Mouse (Mus musculus) forebrain, postnatal 0 days (tissue): ENCODE measurements around the gene Stn1. TPM values are rescaled to one million over a fixed set of nuclear protein-coding genes. Genes with fewer than 3 reads are reported as not detected.
A peak's percentile ranks its signal among the peaks of the same experiment; 100 is the strongest.

ENCODE experiments used
- ATAC-seq: fragments of 200-750 bp; cut with Nextera tagmentation; 2 replicates; pipeline ENCODE4 v1.8.0; 2017; ENCODE audit warnings: mild to moderate bottlenecking, moderate library complexity
- DNase-seq: peaks from one replicate; pipeline ENCODE4 v3.0.0-alpha.2; 2015
- H3K27ac ChIP-seq: fragments of 300-500 bp; sonication (generic); 2 replicates; pipeline ENCODE4 v1.5.1; 2014; ENCODE audit warnings: low read depth, mild to moderate bottlenecking, antibody characterized with exemption, low read length, moderate library complexity, mixed read lengths
- H3K27me3 ChIP-seq: fragments of 300-500 bp; sonication (generic); 2 replicates; pipeline ENCODE4 v1.6.1; 2014; ENCODE audit warnings: mild to moderate bottlenecking, low read length, mixed read lengths; ENCODE audit not compliant: insufficient read depth
- H3K36me3 ChIP-seq: fragments of 300-500 bp; sonication (generic); 2 replicates; pipeline ENCODE4 v1.6.1; 2014; ENCODE audit warnings: mild to moderate bottlenecking, moderate library complexity; ENCODE audit not compliant: insufficient read depth
- H3K4me1 ChIP-seq: fragments of 300-500 bp; sonication (generic); 2 replicates; pipeline ENCODE4 v1.6.1; 2014; ENCODE audit warnings: antibody characterized with exemption; ENCODE audit not compliant: insufficient read depth
- H3K4me2 ChIP-seq: fragments of 300-500 bp; sonication (generic); 2 replicates; pipeline ENCODE4 v1.6.1; 2014; ENCODE audit warnings: low read depth, mild to moderate bottlenecking, moderate library complexity
- H3K4me3 ChIP-seq: fragments of 300-500 bp; sonication (generic); 2 replicates; pipeline ENCODE4 v1.5.1; 2014; ENCODE audit warnings: low read depth, low read length, mixed read lengths
- H3K9ac ChIP-seq: fragments of 300-500 bp; sonication (generic); 2 replicates; pipeline ENCODE4 v1.6.1; 2014; ENCODE audit warnings: mild to moderate bottlenecking
- H3K9me3 ChIP-seq: fragments of 300-500 bp; sonication (generic); 2 replicates; pipeline ENCODE4 v1.6.1; 2016; ENCODE audit warnings: low read length
- CTCF ChIP-seq: sonication (generic); IDR thresholded peaks from 2 replicates; pipeline ENCODE4 v1.5.1; 2016; ENCODE audit warnings: antibody characterized with exemption, control low read depth, low read depth
- WGBS: fragments of 180-500 bp; shearing (Covaris S2); extraction: QIAGEN DNeasy Blood & Tissue Kit; methylation state at CpG from one replicate; pipeline ENCODE4 v1.1.7; 2014; 5-methylcytosine and 5-hydroxymethylcytosine counted together
- polyA plus RNA-seq: library from polyadenylated mRNA; unstranded; fragments of >200 nt; fragmentation: Nextera tagmentation; extraction: Ambion mirVana; gene quantifications from 2 replicates; pipeline ENCODE4 v1.2.1, GENCODE M21; 2015
- total RNA-seq: library from RNA; depleted of rRNA; stranded (reverse); fragments of >200 nt; gene quantifications from 2 replicates; pipeline ENCODE4 v1.2.3, GENCODE M21; 2014

Stn1 gene
- total and polyA plus RNA-seq, 2 experiments from 2014 or later = 19.6 to 20.9 TPM

GRCm38 (mm10) chr19:47502563-47502962 is 34.7 kb downstream of the Stn1 start:
- Histone ChIP-seq H3K9me3 (no peaks in the 10 kb centered on the region), H3K4me2 (no peak overlapping the region), H3K4me1 (no peaks in the 10 kb centered on the region), H3K36me3 (no peaks in the 10 kb centered on the region), H3K27ac (no peak overlapping the region), H3K27me3 (no peaks in the 10 kb centered on the region), H3K4me3 (no peak overlapping the region), H3K9ac (no peak overlapping the region)
- no peak for DNase-seq
- 79% methylated on average over 8 of the region's 8 CpGs for WGBS
- TF ChIP-seq CTCF = peak; percentile 68
- ATAC-seq = no peak

DNA sequence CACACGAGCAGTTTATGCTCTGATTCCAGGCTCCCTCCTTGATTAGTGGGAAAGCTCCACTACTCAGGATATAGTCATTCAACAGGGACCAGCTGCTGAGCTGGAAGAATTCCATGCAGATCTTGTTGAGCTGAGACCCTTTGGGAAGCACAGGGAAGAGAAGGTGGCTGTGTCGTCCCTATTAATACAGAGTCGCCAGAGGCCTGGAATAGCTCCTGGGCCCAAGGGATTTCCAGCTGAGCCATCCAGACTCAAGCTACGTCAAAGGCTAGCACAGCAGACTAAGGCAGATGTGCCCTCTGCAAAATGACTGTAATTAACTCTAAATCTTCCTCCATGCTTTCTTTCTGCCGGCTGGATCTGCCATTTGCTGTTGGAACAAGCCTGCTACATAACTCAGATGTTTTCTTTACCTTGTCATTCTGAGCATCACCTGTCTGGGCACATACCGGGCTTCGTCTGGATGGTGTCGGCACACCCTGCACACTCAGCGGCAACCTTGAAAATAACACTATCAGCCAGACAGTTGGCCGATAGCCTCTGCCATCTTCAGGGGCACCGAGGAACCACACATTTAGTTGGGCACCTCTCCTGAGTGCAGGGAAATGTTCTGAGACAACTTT is 36.8 kb downstream of the Stn1 start:
- Histone ChIP-seq H3K4me1 (no peaks in the 10 kb centered on the region), H3K27ac (no peak overlapping the region), H3K27me3 (no peaks in the 10 kb centered on the region), H3K9me3 (no peaks in the 10 kb centered on the region), H3K9ac (no peak overlapping the region), H3K4me2 (no peak overlapping the region), H3K4me3 (no peak overlapping the region), H3K36me3 (no peaks in the 10 kb centered on the region)
- WGBS = 69% methylated on average over 11 of the region's 11 CpGs
- ATAC-seq (no peak), DNase-seq (no peak)
- TF ChIP-seq CTCF = no peak; the same call in 1 of the 2 replicates

DNA sequence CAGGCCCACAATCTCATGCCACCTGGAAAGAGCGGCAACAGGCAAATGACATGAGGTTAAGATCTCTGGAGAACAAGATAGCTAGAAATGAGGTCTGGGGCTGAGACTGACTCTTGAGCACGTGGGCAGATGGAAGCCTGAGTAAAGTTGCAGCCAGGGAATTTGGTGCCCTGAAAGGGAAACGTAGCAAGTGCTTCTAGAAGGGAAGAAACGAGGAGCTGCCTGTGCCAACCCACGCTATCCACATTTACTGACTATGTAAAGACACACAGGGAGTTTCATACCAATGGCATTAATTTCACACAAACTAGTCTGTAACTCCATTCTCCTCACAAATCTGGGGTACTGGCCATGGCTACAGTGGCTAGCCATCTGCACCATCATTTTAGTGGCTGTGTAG is 37.5 kb downstream of the Stn1 start:
- TF ChIP-seq CTCF = no peak
- H3K4me1 ChIP-seq = no peaks in the 10 kb centered on the region
- H3K9ac ChIP-seq = no peak overlapping the region
- DNase-seq (no peak), ATAC-seq (no peak)
- H3K27ac ChIP-seq = no peak overlapping the region
- H3K4me2 ChIP-seq = no peak overlapping the region
- H3K27me3 ChIP-seq = no peaks in the 10 kb centered on the region
- H3K9me3 ChIP-seq = no peaks in the 10 kb centered on the region
- H3K36me3 ChIP-seq = no peaks in the 10 kb centered on the region
- no peak overlapping the region for H3K4me3 ChIP-seq
- WGBS = 87% methylated on average over 5 of the region's 5 CpGs

- H3K4me1 ChIP-seq = 0 out of 2 replicates have a peak, but pooled peaks cover 3% of the 10 kb centered on the region
- H3K9me3 ChIP-seq = no peaks in the 10 kb centered on the region
- H3K27me3 ChIP-seq = no peaks in the 10 kb centered on the region
- H3K4me2 ChIP-seq = no peak overlapping the region
- ATAC-seq = no peak
- TF ChIP-seq CTCF = no peak
- no peak overlapping the region for H3K27ac ChIP-seq
- WGBS = 84% methylated on average over 4 of the region's 4 CpGs
- no peak for DNase-seq
- H3K9ac ChIP-seq = no peak overlapping the region
- H3K4me3 ChIP-seq = no peak overlapping the region
- H3K36me3 ChIP-seq = no peaks in the 10 kb centered on the region
Measured at GRCm38 (mm10) chr19:47498942-47499341, 38.4 kb downstream of the Stn1 start.

DNA sequence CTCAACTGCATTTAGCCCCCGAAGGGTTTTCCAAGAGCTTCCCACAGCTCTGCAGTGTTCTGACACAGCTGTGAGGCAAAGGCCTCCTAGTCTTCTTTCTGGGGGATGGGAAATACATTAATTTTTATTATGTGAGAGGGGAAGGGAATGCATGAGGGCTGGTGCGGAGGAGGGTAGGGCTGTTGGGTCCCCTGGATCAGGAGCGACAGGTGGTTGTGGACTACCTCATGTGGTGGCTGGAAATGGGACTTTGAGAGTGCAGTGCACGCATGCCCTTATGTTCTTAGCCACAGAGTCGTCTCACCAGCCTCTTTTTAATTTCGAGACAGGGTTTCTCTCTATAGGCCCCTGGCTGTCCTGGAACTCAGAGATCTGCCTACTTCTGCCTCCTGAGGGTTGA is 39.6 kb downstream of the Stn1 start:
- no peak for TF ChIP-seq CTCF
- Histone ChIP-seq H3K27ac (no peak overlapping the region), H3K27me3 (no peaks in the 10 kb centered on the region), H3K4me2 (no peak overlapping the region), H3K4me3 (no peak overlapping the region), H3K4me1 (peaks cover 10% of the 10 kb centered on the region), H3K9me3 (no peaks in the 10 kb centered on the region), H3K9ac (no peak overlapping the region), H3K36me3 (no peaks in the 10 kb centered on the region)
- DNase-seq (no peak), ATAC-seq (no peak)
- WGBS = 84% methylated on average over 6 of the region's 6 CpGs

- WGBS = 40% methylated on average over 9 of the region's 9 CpGs
- Histone ChIP-seq H3K36me3 (no peaks in the 10 kb centered on the region), H3K4me3 (no peak overlapping the region), H3K27me3 (no peaks in the 10 kb centered on the region), H3K27ac (no peak overlapping the region), H3K4me2 (no peak overlapping the region), H3K9ac (no peak overlapping the region), H3K9me3 (no peaks in the 10 kb centered on the region), H3K4me1 (peaks cover 10% of the 10 kb centered on the region)
- no peak for TF ChIP-seq CTCF
- ATAC-seq (peak; percentile 6; the same call in 1 of the 2 replicates), DNase-seq (no peak)
Measured at GRCm38 (mm10) chr19:47497313-47497712, 40.0 kb downstream of the Stn1 start.

GRCm38 (mm10) chr19:47493017-47493997 is 44.0 kb downstream of the Stn1 start:
- Histone ChIP-seq H3K9me3 (no peaks in the 10 kb centered on the region), H3K4me2 (peak overlapping the region; percentile 35), H3K4me1 (peaks cover 10% of the 10 kb centered on the region), H3K9ac (peak overlapping the region; percentile 31; the same call in 1 of the 2 replicates), H3K27me3 (no peaks in the 10 kb centered on the region), H3K27ac (peak overlapping the region; percentile 16; the same call in 1 of the 2 replicates), H3K4me3 (no peak overlapping the region), H3K36me3 (no peaks in the 10 kb centered on the region)
- ATAC-seq = peak; percentile 69
- no peak for TF ChIP-seq CTCF
- 12% methylated on average over 23 of the region's 23 CpGs for WGBS
- DNase-seq = peak; percentile 55
